Mouse (Mus musculus): ENCODE data around the gene Pcnx4. TPM values are rescaled to one million over a fixed set of nuclear protein-coding genes. Genes with fewer than 3 reads are reported as not detected.

The Pcnx4 gene
- total RNA-seq (2021), result 10 to 100 TPM; 31.4 to 34.3 TPM
- long read RNA-seq, experiment 1, full-length matches to known transcripts, result 27 of 36 reads
- long read RNA-seq, experiment 1, partial matches to known transcripts, result 4 of 36 reads
- long read RNA-seq, experiment 1, other reads (novel, unspliced or antisense), result 5 of 36 reads
- long read RNA-seq, experiment 2, full-length matches to known transcripts, result 11 of 16 reads
- long read RNA-seq, experiment 2, partial matches to known transcripts, result 2 of 16 reads
- long read RNA-seq, experiment 2, other reads (novel, unspliced or antisense), result 3 of 16 reads

- DNase-seq (ENCODE audit: low spot score in 2 of 2), result peak; percentile 95 to 97
These were observed at the start of gene Pcnx4 for GRCm38 (mm10) chr12:72536021-72536597. TSS of gene Pcnx4 (plus strand) at chr12:72536383.

DNA sequence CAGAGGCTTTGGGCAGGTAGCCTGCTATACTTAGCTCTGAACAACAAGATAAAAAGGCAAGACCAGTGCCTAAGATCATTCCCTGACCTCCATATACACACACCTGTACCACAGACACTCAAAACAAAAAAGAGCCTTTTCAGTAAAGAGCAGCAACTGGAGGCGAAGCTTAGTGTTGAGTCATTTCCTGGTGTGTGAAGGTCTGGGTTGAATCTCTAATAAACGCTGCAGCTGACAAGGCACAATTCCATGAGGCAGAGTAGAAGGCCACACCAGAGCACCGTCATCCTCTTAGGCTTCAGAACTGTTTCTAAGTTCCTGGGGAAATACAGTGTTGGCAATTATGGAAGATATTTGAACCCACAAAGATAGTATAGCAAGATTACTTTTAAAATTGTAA, 48.7 kb upstream of the Pcnx4 start:
- no peak for DNase-seq (ENCODE audit: low spot score in 2 of 2)

- no peak for DNase-seq (ENCODE audit: low spot score in 2 of 2)
These were observed 46.2 kb upstream of the Pcnx4 start for GRCm38 (mm10) chr12:72489995-72490394.

DNA sequence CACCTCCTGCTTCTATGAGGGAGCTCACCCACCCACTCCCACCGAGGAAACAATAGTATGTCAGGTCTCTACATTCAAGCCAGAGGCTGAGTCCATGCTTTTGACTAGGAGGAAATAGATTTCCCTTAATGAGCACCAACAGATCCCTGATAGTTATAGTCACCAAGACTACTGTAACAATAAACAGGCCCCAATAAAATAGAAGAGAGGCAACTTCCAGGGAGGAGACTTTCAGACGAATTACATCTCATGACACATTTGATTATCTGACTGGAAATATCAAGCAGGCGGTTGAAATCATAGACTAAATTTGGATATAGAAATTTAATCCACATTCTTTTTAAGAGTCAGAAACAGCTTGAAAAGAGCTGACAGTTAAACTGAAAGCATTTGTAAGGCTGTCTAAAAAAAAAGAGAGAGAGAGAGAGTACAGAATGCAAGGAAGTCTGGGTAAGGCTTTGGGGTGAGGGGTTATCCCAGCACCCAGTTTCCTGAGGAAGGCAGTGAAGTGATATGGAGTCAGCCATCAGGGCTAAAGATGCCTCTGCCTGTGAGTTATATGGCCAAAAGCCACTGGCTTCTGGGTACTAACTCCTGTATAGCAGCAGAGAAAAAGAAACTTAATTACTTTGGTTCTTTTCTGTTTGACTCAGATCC, 45.0 kb upstream of the Pcnx4 start:
- DNase-seq (ENCODE audit: low spot score in 2 of 2), result no peak

GRCm38 (mm10) chr12:72496866-72497600, 39.1 kb upstream of the Pcnx4 start:
- DNase-seq (ENCODE audit: low spot score in 2 of 2), result no peak

GRCm38 (mm10) chr12:72509606-72510005, 26.6 kb upstream of the Pcnx4 start:
- no peak for DNase-seq (ENCODE audit: low spot score in 2 of 2)

GRCm38 (mm10) chr12:72515446-72515845, 20.7 kb upstream of the Pcnx4 start:
- DNase-seq (ENCODE audit: low spot score in 2 of 2), result peak in 1 of 2 experiments; percentile 29

GRCm38 (mm10) chr12:72518114-72518728, 18.0 kb upstream of the Pcnx4 start:
- no peak for DNase-seq (ENCODE audit: low spot score in 2 of 2)

GRCm38 (mm10) chr12:72519352-72519751, 16.8 kb upstream of the Pcnx4 start:
- no peak for DNase-seq (ENCODE audit: low spot score in 2 of 2)

DNA sequence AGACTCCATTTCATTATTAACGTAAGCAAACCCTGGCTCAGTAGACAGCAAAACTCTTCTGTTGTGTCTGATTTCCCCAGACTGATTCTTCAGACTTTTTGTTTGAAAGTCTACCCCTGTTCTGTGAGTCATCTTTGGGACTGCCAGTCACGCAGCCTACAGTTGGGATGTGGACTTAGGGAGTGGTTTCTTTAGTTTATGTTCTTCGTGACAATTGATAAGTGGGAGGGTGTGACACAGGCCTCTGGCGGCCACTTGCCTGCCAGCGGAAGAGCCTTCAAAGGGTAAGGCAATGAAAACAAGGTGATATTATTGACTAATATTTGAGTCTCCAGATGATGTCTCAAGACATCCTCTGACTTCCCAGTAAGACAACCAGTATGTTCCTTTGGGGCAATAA, 16.3 kb upstream of the Pcnx4 start:
- DNase-seq (ENCODE audit: low spot score in 2 of 2), result no peak

DNA sequence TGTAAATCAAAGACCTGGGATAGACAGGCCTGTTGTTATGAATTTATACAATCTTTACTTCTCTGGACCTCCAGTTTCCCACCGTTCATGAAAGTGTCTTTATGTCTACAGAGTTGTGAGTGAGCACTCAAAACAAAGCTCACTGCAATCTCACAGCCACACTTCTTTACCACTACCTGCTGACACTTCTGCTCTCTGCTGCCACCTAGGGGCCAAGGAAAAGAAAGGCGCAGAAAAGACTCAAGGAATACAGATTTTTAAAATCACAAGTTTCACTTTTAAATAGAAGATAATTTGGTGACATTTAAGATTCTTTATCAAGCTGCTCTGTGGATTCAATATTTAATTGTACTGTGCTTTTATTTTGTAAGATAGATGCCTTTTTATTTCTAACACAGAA, 15.5 kb upstream of the Pcnx4 start:
- peak; percentile 69 to 75 for DNase-seq (ENCODE audit: low spot score in 2 of 2)

- no peak for DNase-seq (ENCODE audit: low spot score in 2 of 2)
These were observed 10.6 kb upstream of the Pcnx4 start for GRCm38 (mm10) chr12:72525588-72525987.

- no peak for DNase-seq (ENCODE audit: low spot score in 2 of 2)
These were observed 3.9 kb upstream of the Pcnx4 start for GRCm38 (mm10) chr12:72532303-72532702.

DNA sequence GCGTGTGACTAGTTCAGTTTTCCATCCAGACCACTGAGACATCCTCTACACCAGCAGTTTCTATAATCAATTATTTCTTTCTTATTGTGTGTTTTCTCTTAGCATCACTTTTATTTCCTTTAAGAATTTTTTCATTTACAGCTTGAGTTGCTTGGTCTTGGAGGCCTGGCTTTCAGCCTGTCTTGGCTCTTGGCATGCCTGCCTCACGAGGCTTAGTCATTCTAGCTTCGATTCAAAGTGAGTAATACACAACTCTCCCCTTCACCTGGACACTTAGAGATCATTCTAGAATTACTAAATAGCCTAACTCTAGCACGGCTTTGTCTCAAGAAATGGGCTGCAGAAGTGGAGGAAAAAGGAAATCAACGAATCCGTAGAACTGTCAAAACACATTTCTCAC, 2.2 kb upstream of the Pcnx4 start:
- DNase-seq (ENCODE audit: low spot score in 2 of 2), result no peak

GRCm38 (mm10) chr12:72535599-72535998, 584 bp upstream of the Pcnx4 start:
- no peak for DNase-seq (ENCODE audit: low spot score in 2 of 2)

GRCm38 (mm10) chr12:72538571-72538970, 2.4 kb downstream of the Pcnx4 start:
- peak; percentile 21 to 53 for DNase-seq (ENCODE audit: low spot score in 2 of 2)

DNA sequence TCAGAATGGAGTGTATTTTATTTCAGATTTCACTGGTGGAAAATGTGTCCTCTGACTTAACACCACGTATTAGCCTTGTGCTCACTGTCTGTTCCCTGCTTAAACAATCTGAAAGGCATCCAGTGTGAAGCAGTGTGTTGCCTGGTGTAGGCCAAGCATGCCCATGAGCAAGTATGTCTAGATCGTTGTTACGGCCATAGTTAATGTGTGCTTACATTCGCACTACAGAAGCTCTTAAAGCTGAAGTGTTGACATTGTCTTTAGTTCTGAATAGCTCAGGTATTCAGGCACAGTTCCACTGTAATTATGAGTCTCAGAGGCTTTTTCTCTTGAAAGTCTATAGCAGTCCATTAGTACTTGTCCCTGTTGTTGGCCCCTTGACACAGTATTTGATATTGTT, 18.2 kb downstream of the Pcnx4 start:
- no peak for DNase-seq (ENCODE audit: low spot score in 2 of 2)

GRCm38 (mm10) chr12:72564281-72564795, 28.2 kb downstream of the Pcnx4 start:
- DNase-seq (ENCODE audit: low spot score in 2 of 2), result no peak

GRCm38 (mm10) chr12:72582021-72582420, 45.8 kb downstream of the Pcnx4 start:
- no peak for DNase-seq (ENCODE audit: low spot score in 2 of 2)

DNA sequence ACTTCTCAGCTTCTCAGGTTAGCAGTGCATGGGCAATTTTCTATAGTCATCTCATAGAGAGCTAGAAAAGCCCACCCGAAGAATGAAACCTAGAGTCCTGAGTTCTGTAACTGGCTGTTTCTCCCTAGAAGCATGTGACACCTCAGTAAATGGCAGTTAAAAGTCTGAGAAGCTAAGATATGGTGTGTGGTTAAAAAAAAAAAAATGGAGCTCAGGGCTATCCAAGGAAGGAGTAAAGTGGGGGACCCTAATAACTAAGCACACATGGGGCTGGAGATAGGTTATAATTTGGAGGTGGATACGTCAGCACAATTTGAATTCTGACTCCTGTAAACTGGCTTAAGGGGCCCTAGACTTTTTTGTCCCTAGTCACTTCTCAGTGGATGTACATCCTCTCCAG, 46.9 kb downstream of the Pcnx4 start:
- DNase-seq (ENCODE audit: low spot score in 2 of 2), result no peak

- no peak for DNase-seq (ENCODE audit: low spot score in 2 of 2)
These were observed 49.2 kb downstream of the Pcnx4 start for GRCm38 (mm10) chr12:72585339-72585738.

Data from left cerebral cortex, adult 18-20 months (tissue).